Mouse (Mus musculus): ENCODE results near the gene Rpl18a. TPM values are rescaled to one million over a fixed set of nuclear protein-coding genes. Genes with fewer than 3 reads are reported as not detected.
"Not testable (repeated sequence)": the region's sequence is repeated elsewhere in the genome, so short reads cannot be mapped to it uniquely, and the experiment has no call there.

Rpl18a gene
- total RNA-seq, 2 experiments from 2014 or later = 1,253 to 1,401 TPM

- DNase-seq (ENCODE audit: low spot score in 2 of 2) = no peak
Observed at GRCm38 (mm10) chr8:70904532-70904931, 7.3 kb upstream of the Rpl18a start.

DNA sequence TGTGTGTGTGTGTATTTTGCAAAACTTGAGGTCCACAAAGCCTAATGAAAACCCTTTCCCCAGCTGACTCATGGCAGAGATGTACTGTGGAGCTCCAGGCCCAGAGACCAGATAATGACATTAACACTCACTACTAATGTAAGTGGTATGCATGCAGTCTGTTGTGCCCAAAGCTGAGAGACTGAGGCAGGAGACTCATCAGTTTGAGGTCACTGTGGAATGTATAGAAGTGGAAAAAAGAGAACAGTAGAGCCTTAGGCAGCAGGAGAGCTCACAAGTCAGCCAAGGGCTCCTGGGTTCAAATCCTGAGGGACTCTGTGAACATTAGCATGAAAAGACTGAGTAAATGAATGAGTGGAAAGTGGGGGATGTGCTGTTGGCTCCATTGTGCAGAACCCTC lies 6.4 kb upstream of the Rpl18a start:
- no peak for DNase-seq (ENCODE audit: low spot score in 2 of 2)

GRCm38 (mm10) chr8:70903112-70903511 lies 5.9 kb upstream of the Rpl18a start:
- DNase-seq (ENCODE audit: low spot score in 2 of 2) = no peak

DNA sequence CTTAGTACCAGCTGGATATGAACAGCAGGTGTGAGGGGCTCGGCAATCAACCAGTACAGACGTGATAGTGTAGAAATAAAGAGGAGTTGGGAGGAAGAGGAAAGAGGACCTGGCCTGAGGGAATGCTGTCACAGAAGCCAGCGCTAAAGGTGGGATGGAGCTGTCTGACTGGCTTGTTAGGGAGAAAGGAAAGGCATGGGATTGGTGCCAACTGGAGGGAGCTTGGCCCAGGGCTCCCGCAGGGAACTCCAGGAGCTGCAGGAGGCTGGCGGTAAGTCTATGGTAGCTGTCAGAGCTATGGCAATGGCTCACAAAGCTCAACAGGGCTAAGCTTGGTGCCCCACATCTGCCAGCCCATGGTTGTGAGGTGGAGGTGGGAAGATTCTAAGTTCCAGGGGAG lies 5.0 kb upstream of the Rpl18a start:
- DNase-seq (ENCODE audit: low spot score in 2 of 2) = no peak

DNA sequence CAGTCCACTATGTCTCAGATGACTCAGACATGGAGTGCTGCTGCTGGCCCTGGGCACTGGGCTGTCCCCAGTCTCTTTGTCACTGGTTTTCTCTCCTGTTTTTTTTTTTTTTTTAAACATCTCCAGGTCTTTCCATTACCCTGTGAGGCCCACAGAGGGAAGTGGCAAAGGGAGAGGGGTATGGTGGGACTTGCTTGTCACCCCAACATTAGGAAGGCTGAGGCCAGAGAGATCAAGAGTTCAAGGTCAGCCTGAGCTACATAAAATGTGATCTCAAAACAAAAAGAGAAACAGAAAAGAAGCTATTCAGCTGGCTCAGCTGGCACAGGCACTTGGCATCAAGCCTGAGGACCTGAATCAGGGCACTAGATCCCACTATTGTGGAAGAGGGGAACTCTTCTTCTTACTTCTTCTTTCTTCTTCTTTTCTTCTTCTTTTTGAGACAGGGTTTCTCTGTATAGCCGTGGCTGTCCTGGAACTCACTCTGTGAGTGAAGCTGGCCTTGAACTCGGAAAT lies 3.7 kb upstream of the Rpl18a start:
- DNase-seq (ENCODE audit: low spot score in 2 of 2) = no peak

- no peak for DNase-seq (ENCODE audit: low spot score in 2 of 2)
Observed at GRCm38 (mm10) chr8:70899226-70899625, 2.0 kb upstream of the Rpl18a start.

GRCm38 (mm10) chr8:70898661-70899198 lies 1.5 kb upstream of the Rpl18a start:
- no peak for DNase-seq (ENCODE audit: low spot score in 2 of 2)

GRCm38 (mm10) chr8:70897681-70898413 lies 635 bp upstream of the Rpl18a start:
- DNase-seq (ENCODE audit: low spot score in 2 of 2) = peak; percentile 85 to 87

- no peak for DNase-seq (ENCODE audit: low spot score in 2 of 2)
Observed at GRCm38 (mm10) chr8:70896316-70897020, 744 bp downstream of the Rpl18a start.

DNA sequence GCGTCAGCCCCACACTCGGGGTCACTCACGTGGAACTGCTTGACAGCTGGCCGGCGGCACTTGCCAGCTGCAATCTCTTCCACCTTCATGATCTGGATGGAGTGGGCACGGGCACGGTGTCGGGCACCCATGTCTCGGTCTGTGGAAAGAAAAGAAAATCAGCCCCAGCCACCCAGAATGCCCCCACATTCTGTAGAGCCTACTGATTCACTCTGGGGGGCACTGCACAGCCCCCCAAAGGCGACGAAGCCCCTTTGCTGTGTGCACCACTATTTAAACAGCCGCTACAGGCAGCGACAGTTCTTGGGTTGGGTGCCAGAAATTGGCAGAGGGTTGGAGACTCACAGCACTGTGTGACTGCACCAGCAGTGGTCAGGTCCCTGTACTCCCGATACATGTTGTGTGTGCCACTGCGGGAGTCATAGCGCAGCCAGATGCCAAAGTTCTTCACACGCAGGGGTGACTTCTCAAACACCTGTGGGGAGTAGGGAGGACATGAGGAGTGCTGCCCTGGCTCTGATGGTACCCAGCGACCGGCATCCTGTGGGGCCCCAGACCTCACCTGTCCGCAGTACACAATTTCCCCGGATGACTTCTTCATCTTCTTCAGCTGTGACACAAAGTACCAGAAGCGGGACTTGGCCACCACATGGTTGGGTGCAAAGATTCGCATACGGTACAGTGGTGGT lies 1.5 kb downstream of the Rpl18a start:
- not testable (repeated sequence) for DNase-seq (ENCODE audit: low spot score in 2 of 2)

- no peak for DNase-seq (ENCODE audit: low spot score in 2 of 2)
Observed at GRCm38 (mm10) chr8:70894771-70895545, 2.3 kb downstream of the Rpl18a start.

- no peak for DNase-seq (ENCODE audit: low spot score in 2 of 2)
Observed at GRCm38 (mm10) chr8:70894385-70894720, 2.9 kb downstream of the Rpl18a start.

DNA sequence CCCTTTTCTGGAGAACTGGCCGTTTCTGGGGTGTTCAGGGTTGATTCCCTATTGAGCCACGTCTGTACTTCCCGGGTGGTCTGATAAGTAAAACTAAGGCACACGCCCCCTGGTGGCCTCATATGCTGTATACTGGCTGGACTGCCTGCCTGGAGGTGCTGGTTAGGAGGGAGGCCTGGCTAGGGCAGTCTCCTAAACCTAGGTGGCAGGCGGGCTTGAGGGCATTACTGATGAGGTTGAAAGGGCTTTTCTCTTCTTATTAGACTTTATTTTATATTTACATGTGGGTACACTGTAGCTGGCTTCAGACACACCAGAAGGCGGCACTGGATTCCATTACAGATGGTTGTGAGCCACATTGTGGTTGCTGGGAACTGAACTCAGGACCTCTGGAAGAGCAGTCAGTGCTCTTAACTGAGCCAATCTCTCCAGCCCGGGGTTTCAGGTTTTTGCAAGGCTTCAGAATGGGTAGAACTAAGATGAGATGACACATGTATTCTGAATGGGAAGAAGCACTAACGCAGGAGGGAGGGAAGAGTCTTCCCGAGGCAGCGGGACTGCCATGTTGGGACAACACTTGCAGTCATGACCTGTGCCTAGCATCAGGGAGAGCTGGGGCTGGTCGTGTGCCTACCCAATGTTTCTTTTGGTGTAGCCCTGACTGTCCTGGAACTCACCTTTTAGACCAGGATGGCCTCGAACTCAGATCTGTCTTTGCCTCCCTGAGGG lies 3.4 kb downstream of the Rpl18a start:
- DNase-seq (ENCODE audit: low spot score in 2 of 2) = peak; percentile 60 to 65

DNA sequence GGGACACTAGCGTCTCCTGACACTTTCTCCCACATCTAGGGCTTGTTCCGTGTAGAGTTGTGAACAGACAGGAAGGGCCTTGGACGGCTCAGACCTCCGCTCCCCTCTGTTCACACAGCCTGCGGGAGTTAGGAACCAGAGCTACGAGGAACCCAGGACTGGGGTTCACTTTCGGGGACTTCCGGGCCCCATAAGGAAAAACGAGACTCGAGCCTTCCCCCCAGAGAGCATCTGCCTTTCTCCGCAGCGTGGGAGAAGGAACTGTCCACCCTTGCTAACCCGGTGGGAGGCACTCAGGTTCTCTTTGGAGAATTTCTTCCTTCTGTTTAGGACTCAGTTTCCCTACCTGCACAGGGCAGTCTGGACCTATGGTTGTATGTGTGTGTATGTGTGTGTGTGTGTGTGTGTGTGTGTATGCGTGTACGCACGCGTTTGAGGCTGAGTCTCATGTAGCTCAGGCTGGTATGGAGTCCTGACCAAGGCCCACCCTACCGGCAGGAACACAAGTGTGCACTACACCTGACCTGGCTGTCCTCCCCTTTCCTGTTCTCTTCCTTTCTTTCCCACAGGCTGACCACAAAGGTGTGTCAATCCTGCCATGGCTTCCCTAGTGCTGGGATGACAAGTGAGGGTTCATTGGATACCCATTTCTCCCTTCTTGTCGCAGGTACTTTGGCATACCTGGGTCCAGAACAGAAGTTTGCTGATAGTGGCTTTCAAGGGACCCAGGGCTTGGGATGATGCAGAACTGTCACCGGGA lies 4.1 kb downstream of the Rpl18a start:
- DNase-seq (ENCODE audit: low spot score in 2 of 2) = no peak

DNA sequence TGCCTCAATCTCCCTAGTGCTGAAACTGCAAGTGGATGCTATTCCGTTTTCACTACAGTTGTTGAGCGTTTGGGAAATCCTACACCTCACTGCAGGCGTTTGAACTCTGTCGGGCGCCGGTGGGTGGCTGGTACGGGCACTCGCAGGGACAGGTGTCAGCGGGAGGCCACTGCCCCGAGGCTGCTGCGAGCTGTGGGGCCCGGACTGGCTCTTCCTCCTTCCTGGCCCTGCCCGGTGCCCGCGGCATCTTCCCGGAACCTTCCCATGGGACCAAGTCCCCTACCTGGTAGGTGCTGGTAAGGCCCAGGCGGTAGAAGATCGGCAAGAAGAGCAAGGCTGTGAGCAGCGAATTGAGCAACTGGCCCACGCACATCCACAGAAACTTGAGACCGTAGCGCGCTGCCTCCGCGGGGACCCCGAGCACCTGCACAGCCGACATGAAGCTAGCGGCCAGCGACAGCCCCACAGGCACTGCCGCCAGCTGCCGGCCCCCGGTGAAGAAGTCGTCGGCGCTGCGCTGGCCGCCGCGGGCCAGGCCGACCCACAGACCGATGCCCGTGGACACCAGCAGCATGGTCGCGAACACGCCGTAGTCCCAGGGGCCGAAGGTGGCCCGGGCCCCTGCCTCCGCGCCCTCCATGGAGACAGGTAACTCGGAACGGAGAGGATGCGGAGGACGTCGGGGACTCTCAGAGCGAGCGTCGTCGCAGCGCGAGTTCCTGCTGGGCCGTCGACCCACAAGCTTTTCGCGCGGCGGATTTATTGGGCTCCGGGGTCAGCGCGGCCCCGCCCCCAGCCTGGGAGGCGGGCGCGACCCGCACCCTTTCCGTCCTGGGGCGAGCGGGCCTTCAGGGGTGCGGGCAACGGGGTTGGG lies 5.0 kb downstream of the Rpl18a start, which contains the start of gene Slc5a5:
Gene Slc5a5, minus strand, starts transcription at position 736 of the 874 bp plus-strand sequence.
- no peak for DNase-seq (ENCODE audit: low spot score in 2 of 2)

GRCm38 (mm10) chr8:70891356-70891755 lies 5.9 kb downstream of the Rpl18a start:
- DNase-seq (ENCODE audit: low spot score in 2 of 2) = no peak

GRCm38 (mm10) chr8:70890656-70891055 lies 6.6 kb downstream of the Rpl18a start:
- DNase-seq (ENCODE audit: low spot score in 2 of 2) = no peak

GRCm38 (mm10) chr8:70887669-70888068 lies 9.5 kb downstream of the Rpl18a start:
- DNase-seq (ENCODE audit: low spot score in 2 of 2) = no peak

Measured in adrenal gland, adult 18-20 months (tissue).